Mouse (Mus musculus): ENCODE results near the gene Rpl22l1. TPM values are rescaled to one million over a fixed set of nuclear protein-coding genes. Genes with fewer than 3 reads are reported as not detected.
A peak's percentile ranks its signal among the peaks of the same experiment; 100 is the strongest.

The Rpl22l1 gene
- total and polyA plus RNA-seq, 3 experiments: 370 to 1,765 (median 509) TPM

DNA sequence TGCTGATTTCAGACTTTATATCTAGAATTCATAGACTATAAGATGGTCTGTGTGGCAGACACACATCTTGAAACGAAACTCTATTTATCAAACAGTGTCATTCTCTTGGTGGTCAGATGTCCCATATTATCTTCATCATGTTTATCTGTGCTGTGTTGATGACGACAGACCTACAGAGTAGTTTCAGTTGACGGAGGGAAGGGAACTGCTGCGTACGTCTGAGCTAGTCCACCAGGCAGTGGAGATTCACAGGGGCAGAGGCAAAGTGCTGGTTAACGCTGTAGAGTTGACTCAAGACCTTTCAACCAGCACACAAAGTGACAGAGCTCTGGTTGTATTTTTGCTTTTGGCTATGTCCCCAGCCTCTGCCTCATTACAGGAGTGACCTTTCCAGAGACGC, 10.4 kb upstream of the Rpl22l1 start:
- Histone ChIP-seq H3K36me3 (replicated peaks in 1 of 2; ENCODE audit: control insufficient read depth in 1 of 2, insufficient read depth in 1 of 2, low read length in 1 of 2) (no peaks in the 10 kb centered on the region), H3K79me2 (replicated peaks; ENCODE audit: control insufficient read depth, extremely low read depth, insufficient read depth, poor library complexity, severe bottlenecking) (no peaks in the 10 kb centered on the region), H3K4me2 (ENCODE audit: insufficient read depth, low read depth, poor library complexity, severe bottlenecking) (no peak overlapping the region), H3K4me3 (replicated peaks in 1 of 3; ENCODE audit: low read depth in 2 of 3, low read length in 2 of 3, poor library complexity in 1 of 3) (no peak overlapping the region), H3K27me3 (replicated peaks) (no peaks in the 10 kb centered on the region), H3K9me3 (replicated peaks; ENCODE audit: low read length) (no peaks in the 10 kb centered on the region), H3K9ac (ENCODE audit: insufficient read depth, low read depth) (no peak overlapping the region), H3K27ac (ENCODE audit: insufficient read depth, low read depth) (no peak overlapping the region), H3K4me1 (ENCODE audit: control insufficient read depth in 1 of 2, insufficient read depth in 2 of 2) (no peaks in the 10 kb centered on the region)
- TF ChIP-seq USF2 (conservative IDR thresholded peaks at IDR 0.05; ENCODE audit: low read depth, low read length) (no peak), MEF2A (IDR thresholded peaks at IDR 0.05; ENCODE audit: borderline replicate concordance, low read depth, low read length) (no peak), SMC3 (IDR thresholded peaks at IDR 0.05; ENCODE audit: low read depth, low read length) (no peak), CHD1 (IDR thresholded peaks at IDR 0.05; ENCODE audit: low read depth, low read length) (no peak), MAX (IDR thresholded peaks at IDR 0.05; ENCODE audit: low read length) (no peak), USF1 (IDR thresholded peaks at IDR 0.05; ENCODE audit: low read depth, low read length) (no peak), ELF1 (IDR thresholded peaks at IDR 0.05; ENCODE audit: low read depth, low read length) (no peak), IRF4 (IDR thresholded peaks at IDR 0.05; ENCODE audit: low read depth, low read length) (no peak), ZMIZ1 (IDR thresholded peaks at IDR 0.05; ENCODE audit: low read depth, low read length) (no peak), JUN (IDR thresholded peaks at IDR 0.05; ENCODE audit: insufficient read depth, low read depth, low read length) (no peak), ETS1 (conservative IDR thresholded peaks at IDR 0.05; ENCODE audit: low read depth, low read length) (no peak), TCF12 (IDR thresholded peaks at IDR 0.05; ENCODE audit: low read depth, low read length) (no peak)
- DNase-seq (ENCODE audit: extremely low read depth): no peak
- dilution Hi-C loops (cut with MboI; ENCODE audit: extremely low pct_ligation_motif_present, extremely low pct_unique_long_range_greater_than_20kb, low sequenced_read_pairs): no loop called here
- in situ Hi-C loops (cut with MboI; ENCODE audit: low pct_ligation_motif_present, low pct_unique_long_range_greater_than_20kb, low sequenced_read_pairs): no loop called here

DNA sequence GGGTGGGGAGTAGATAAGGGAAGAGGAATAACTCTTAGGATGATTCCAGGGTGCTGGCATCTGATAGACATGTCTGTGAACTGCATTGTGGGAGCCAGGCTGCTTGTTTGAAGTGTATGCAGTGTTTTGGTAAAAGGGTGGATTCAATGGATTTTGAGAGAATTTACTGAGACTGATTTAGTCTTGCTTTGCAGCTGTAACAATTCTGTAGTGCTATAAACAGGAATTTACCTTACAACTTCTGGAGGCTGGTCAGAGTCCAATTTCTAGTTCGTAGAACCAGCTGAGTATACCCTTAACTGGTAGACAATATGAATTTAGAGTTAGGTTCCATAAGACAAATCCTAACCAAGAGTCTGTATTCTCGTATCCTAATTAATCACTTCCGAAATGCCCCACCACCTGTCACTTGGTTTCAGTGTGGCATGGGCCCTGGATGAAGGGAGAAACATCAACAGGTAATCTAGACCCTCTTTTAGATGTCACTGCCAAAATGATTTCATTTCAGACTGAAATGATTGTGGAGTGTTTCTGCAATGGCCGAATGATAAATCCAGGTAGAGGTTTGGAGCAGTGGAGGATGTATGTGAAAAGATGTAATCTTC, 2.9 kb downstream of the Rpl22l1 start:
- H3K9me3 ChIP-seq (replicated peaks; ENCODE audit: low read length): no peaks in the 10 kb centered on the region
- no peak overlapping the region for H3K9ac ChIP-seq (ENCODE audit: insufficient read depth, low read depth)
- no peaks in the 10 kb centered on the region for H3K27me3 ChIP-seq (replicated peaks)
- no peak overlapping the region for H3K27ac ChIP-seq (ENCODE audit: insufficient read depth, low read depth)
- no peaks in the 10 kb centered on the region; the same call in none of the 2 replicates for H3K79me2 ChIP-seq (replicated peaks; ENCODE audit: control insufficient read depth, extremely low read depth, insufficient read depth, poor library complexity, severe bottlenecking)
- TF ChIP-seq MAX (IDR thresholded peaks at IDR 0.05; ENCODE audit: low read length) (no peak), POLR2AphosphoS2 (IDR thresholded peaks at IDR 0.05; ENCODE audit: low read depth, low read length) (peak; percentile 61), POLR2A (IDR thresholded peaks at IDR 0.05; ENCODE audit: low read depth, low read length) (peak; percentile 27)
- in situ Hi-C loops (cut with MboI; ENCODE audit: low pct_ligation_motif_present, low pct_unique_long_range_greater_than_20kb, low sequenced_read_pairs): no loop called here
- peaks cover 16 to 23% of the 10 kb centered on the region in 2 experiments for H3K36me3 ChIP-seq (replicated peaks in 1 of 2; ENCODE audit: control insufficient read depth in 1 of 2, insufficient read depth in 1 of 2, low read length in 1 of 2)
- H3K4me2 ChIP-seq (ENCODE audit: insufficient read depth, low read depth, poor library complexity, severe bottlenecking): no peak overlapping the region
- H3K4me1 ChIP-seq (ENCODE audit: control insufficient read depth in 1 of 2, insufficient read depth in 2 of 2): peaks cover 0 to 11% of the 10 kb centered on the region in 2 experiments; a peak in 2 of 4 replicates
- dilution Hi-C loops (cut with MboI; ENCODE audit: extremely low pct_ligation_motif_present, extremely low pct_unique_long_range_greater_than_20kb, low sequenced_read_pairs): no loop called here
- no peak for DNase-seq (ENCODE audit: extremely low read depth)
- H3K4me3 ChIP-seq (replicated peaks in 1 of 3; ENCODE audit: low read depth in 2 of 3, low read length in 2 of 3, poor library complexity in 1 of 3): no peak overlapping the region
